13 mouse cellular contexts compared by ENCODE assay signal in genomic region chr1:158501019-158501418, GRCm38 (mm10).
A peak's percentile ranks its signal among the peaks of the same experiment; 100 is the strongest.
DNase-seq lines count a peak whose midpoint lies in the region; ATAC-seq and TF ChIP-seq lines count a peak whose summit lies in the region.
"Had no signal": no experiment of that assay in that cellular context is flagged by ENCODE, and none has a peak within 500 bp of the region (broad histone marks: within the 10 kb centered on the region; RNA-seq: fewer than 3 reads in every experiment).

No protein-coding gene starts in this region.

- H3K9me3 ChIP-seq in heart, embryonic 10.5 days, result no peaks in the 10 kb centered on the region
- H3K9me3 ChIP-seq in lung, embryonic 14.5 days (ENCODE audit: low read depth, low read length), result no peaks in the 10 kb centered on the region
- H3K9me3 ChIP-seq: liver, embryonic 13.5 days; neural tube, embryonic 12.5 days had no signal

- H3K4me1 ChIP-seq in heart, embryonic 10.5 days, result peaks cover 9% of the 10 kb centered on the region; the same call in 1 of the 2 replicates
- no peaks in the 10 kb centered on the region for H3K4me1 ChIP-seq in lung, embryonic 14.5 days (ENCODE audit: insufficient read depth)
- H3K4me1 ChIP-seq: liver, embryonic 13.5 days; megakaryocyte, embryonic 14.5 days had no signal

- H3K4me3 ChIP-seq in heart, embryonic 10.5 days, result no peak overlapping the region
- no peak overlapping the region for H3K4me3 ChIP-seq in lung, embryonic 14.5 days (ENCODE audit: low read depth, low read length)
- H3K4me3 ChIP-seq: left cerebral cortex, adult 2 months; liver, embryonic 13.5 days; megakaryocyte, embryonic 14.5 days; neural tube, embryonic 12.5 days had no signal

- no peak for TF ChIP-seq CTCF in lung, embryonic 14.5 days (IDR thresholded peaks at IDR 0.05; ENCODE audit: low read depth)

- 26% methylated on average over 4 of the region's 4 CpGs for WGBS in heart, embryonic 10.5 days
- WGBS in lung, embryonic 14.5 days, result 25% methylated on average over 4 of the region's 4 CpGs

- H3K36me3 ChIP-seq in heart, embryonic 10.5 days, result no peaks in the 10 kb centered on the region
- no peaks in the 10 kb centered on the region for H3K36me3 ChIP-seq in lung, embryonic 14.5 days (ENCODE audit: insufficient read depth)
- H3K36me3 ChIP-seq: liver, embryonic 13.5 days had no signal

- 0 out of 2 replicates have a peak, but pooled peaks cover 5% of the 10 kb centered on the region for H3K27me3 ChIP-seq in heart, embryonic 10.5 days (ENCODE audit: insufficient read depth, poor library complexity, severe bottlenecking)
- H3K27me3 ChIP-seq in lung, embryonic 14.5 days (ENCODE audit: insufficient read depth, low read length), result no peaks in the 10 kb centered on the region
- H3K27me3 ChIP-seq: liver, embryonic 13.5 days; megakaryocyte, embryonic 14.5 days; neural tube, embryonic 12.5 days had no signal

- H3K27ac ChIP-seq in heart, embryonic 10.5 days, result no peak overlapping the region
- no peak overlapping the region for H3K27ac ChIP-seq in lung, embryonic 14.5 days (ENCODE audit: low read depth)
- H3K27ac ChIP-seq: left cerebral cortex, adult 2 months; liver, embryonic 13.5 days; neural tube, embryonic 12.5 days had no signal

- intact Hi-C loops in heart, postnatal 36 days (cut with DNase I), result no loop called here
- intact Hi-C loops in heart, postnatal 10 days (cut with DNase I), result no loop called here
- intact Hi-C loops in left cerebral cortex, postnatal 10 days (cut with DNase I), result no loop called here

- H3K9ac ChIP-seq in lung, embryonic 14.5 days, result no peak overlapping the region
- H3K9ac ChIP-seq: liver, embryonic 13.5 days; neural tube, embryonic 12.5 days had no signal

- DNase-seq in heart, embryonic 10.5 days (ENCODE audit: low spot score), result peak; percentile 77
- no peak for DNase-seq in heart, postnatal 36 days
- peak; percentile 3 for DNase-seq in lung, embryonic 14.5 days
- DNase-seq in lung, adult 18-20 months, result no peak
- peak; percentile 40 to 41 for DNase-seq in heart, postnatal 10 days
- DNase-seq in retina, postnatal 1 day, result peak; percentile 34
- no peak for DNase-seq in adrenal gland, adult (ENCODE audit: inconsistent age in 2 of 2, low spot score in 1 of 2)
- DNase-seq in left cerebral cortex, postnatal 10 days (ENCODE audit: extremely low spot score in 1 of 2, low spot score in 2 of 2), result no peak
- DNase-seq: liver, embryonic 13.5 days; thymus, adult 2 months had no signal

- peak; percentile 28; the same call in 1 of the 2 replicates for ATAC-seq in lung, embryonic 14.5 days (ENCODE audit: insufficient read depth)

- no peak overlapping the region for H3K4me2 ChIP-seq in lung, embryonic 14.5 days
- H3K4me2 ChIP-seq: liver, embryonic 13.5 days; neural tube, embryonic 12.5 days had no signal

Comparison
In these comparisons a context has a peak if more than half of its experiments do, and no peak if none do; other contexts are left out.
1. DNase-seq: peak in heart, embryonic 10.5 days (single experiment), lung, embryonic 14.5 days (single experiment), heart, postnatal 10 days (2 of 2) and retina, postnatal 1 day (single experiment); none in heart, postnatal 36 days (0 of 2), lung, adult 18-20 months (0 of 2), adrenal gland, adult (0 of 2) and left cerebral cortex, postnatal 10 days (0 of 2).